Mouse (Mus musculus) G1E (cell line): Measurements from ENCODE around the gene Dmwd.

Experiments used
- CTCF ChIP-seq: IDR thresholded peaks from 2 replicates; pipeline ENCODE4 v1.5.1; 2012; ENCODE audit warnings: low read depth, low read length, inconsistent platforms, mixed read lengths
- GATA2 ChIP-seq: IDR thresholded peaks from 2 replicates; pipeline ENCODE4 v1.6.1; 2012; ENCODE audit warnings: low read depth, low read length, inconsistent platforms, borderline replicate concordance

- TF ChIP-seq CTCF (peak; percentile 89), GATA2 (no peak)
These were observed 12.8 kb downstream of the Dmwd start for GRCm38 (mm10) chr7:19088813-19089212.
